Mouse (Mus musculus) bone marrow macrophage, adult 2 months (primary cell): ENCODE measurements around the gene Gm7356.
"Not testable (repeated sequence)": the region's sequence is repeated elsewhere in the genome, so short reads cannot be mapped to it uniquely, and the experiment has no call there.

Experiments used
- CTCF ChIP-seq: IDR thresholded peaks from 2 replicates; pipeline ENCODE4 v1.5.1; 2012; ENCODE audit warnings: low read depth, mild to moderate bottlenecking, low read length, moderate library complexity
- POLR2A ChIP-seq: IDR thresholded peaks from 2 replicates; pipeline ENCODE4 v1.6.1; 2012; ENCODE audit warnings: mild to moderate bottlenecking, low read depth, low read length, borderline replicate concordance

DNA sequence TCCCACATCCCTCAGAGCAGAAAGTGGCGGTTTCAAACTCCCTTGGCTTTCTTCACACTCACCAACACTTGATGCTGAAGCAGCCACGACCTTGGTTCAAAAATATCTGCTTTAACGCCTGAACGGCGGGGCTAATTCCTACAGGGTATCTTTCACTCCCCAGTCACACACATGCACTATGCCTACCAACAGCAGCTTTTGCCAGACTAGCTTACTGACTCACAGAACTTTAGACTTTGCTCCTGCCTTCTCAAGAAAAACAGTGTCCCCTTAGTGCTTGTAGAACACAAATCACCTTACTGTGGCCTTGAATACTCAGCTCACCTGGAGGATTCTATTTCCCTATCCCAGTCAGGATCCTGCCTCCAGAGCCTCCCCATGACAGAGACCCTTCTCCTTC, 32.7 kb downstream of the Gm7356 start:
- TF ChIP-seq CTCF, POLR2A: not testable (repeated sequence)
